Mouse (Mus musculus) cerebellum, postnatal 10 days (tissue): ENCODE results near the gene Galnt15.

ENCODE experiments used
- DNase-seq, 2 experiments: peaks; one replicate each; pipeline ENCODE4 v3.0.0; 2021; ENCODE audit warnings: mixed read lengths in 2 of 2

Gene Galnt15

DNA sequence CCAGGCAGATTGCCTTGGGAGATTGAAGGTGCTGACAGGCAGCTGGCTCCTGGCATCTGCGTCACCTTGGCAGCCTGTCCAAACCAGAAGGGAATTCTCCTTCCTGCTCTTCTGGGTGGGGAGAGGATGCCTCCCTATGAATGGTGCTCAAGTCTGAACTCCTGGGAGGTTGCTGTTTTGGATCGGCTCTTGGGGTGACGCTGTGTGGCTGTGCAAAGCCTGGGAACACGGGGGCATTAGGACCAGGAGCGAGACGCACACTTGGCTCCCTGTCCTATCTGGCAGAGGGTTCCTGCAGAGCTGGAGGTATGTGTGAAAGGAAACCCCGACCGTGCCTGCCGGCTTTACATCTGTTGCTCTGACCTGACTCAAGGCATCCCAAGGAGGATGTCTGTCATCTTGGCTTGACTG is at the start of gene Galnt15:
Gene Galnt15, plus strand, starts transcription at position 309 of the 411 bp plus-strand sequence.
- peak; percentile 92 to 94 for DNase-seq

DNA sequence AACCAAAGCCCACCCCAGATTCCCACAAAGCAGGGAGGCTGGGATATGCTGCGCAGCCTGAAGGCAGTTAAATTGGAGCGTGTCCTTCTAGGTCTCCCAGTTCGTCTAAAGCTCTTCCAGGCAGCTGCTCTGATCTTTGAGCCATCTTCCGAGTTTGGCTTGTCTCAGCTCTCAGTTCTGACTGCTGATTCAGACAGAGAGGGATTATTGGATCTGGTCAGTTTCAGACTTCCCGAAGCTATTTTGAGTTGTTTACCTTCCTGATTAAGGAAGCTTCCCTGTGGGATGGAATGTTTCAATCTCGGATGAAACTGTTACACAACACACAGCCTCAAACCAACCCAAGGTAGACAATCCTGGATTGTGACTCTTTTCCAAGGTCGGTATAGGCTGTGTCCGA is 34.8 kb upstream of the Galnt15 start:
- DNase-seq = no peak

DNA sequence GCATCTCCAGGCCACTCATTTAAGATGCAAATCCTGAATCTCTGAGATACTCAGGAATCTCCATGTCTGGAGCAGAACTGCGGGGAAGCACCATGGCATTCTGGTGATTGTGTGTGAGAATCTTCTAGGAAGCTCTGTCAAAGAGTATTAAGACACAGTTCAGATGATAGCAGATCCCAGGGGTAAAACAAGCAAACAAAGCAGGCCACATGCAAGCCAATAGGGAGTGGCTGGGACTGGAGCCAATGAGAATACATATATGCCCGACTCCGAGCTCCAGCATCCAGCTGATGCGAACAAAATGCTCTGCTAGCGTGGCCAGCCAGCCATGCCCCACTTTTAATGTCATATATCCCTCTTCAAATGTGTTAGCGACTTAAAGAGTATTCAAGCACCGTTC is 27.8 kb upstream of the Galnt15 start:
- no peak for DNase-seq

DNA sequence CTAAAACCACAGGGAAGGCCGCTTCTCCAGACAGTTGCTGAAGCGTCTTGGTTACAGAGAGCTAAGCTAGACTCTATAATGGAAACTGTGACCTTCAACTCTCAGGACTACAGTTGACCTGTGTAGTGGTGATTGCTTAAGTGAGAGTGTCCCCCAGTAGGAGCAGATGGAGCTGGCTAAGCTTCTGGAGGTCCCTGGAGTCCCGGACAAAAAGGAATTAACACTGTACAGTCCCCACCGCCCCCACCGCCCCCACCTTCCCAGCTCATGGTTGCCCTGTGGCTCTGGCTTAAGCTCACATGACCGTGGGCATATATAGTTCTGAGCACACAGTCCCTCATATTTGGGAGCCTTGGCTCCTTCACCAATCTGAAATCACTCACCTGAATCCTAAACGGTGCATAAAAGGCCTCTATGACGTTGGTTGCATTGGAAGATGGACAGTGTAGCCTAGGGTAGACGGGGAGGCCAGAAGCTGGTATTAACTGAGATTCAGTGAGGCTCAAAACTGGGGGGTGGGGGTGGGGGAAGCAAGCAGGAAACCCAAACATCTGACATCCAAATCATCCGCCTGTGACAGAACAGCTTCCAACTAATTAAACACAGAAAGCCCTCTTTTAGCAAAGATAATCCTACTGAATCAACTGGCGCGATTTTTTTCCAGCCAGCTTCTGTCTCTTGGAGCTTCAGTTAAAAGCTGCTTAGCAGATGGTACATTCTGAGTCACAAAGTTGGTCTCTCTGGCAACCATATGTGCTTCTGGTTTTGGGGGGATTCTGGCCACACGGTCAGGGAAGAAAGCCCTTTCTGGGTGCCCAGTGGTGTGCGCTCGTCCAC is 26.1 kb upstream of the Galnt15 start:
- peak; percentile 38 to 47 for DNase-seq

DNA sequence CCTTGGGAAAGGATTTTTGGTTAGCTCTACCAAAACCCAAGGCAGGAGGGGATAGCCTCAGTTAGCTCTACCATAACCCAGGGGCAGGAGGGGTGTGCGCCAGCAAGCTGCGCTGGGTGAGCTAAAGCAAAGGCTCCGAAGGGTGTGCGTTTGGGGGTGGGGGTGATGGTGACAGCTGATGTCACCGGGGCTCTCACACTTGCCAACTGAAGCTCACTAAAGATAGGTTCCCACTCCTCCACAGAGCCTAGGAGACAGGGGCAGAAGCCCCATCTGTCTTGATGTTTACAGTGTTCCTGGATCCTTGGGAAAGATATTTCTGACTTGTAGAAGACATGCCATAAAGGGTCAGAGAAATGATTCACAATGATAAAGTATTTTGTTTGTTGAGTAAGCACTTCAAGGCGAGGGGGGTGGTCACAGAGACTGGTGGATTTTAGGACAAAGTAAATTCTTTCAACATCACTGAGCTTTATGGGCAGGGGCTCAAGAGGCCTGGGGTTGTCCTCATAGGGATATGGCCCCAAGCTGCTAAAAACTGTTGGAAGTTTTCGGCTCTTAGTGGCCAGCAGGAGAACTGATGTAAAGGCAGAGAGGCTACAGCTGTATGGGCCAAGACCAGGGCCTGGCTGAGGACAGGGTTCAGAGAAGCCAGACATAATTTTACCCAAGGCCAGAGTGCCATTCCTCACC is 24.7 kb upstream of the Galnt15 start:
- DNase-seq = peak in 1 of 2 experiments; percentile 48

DNA sequence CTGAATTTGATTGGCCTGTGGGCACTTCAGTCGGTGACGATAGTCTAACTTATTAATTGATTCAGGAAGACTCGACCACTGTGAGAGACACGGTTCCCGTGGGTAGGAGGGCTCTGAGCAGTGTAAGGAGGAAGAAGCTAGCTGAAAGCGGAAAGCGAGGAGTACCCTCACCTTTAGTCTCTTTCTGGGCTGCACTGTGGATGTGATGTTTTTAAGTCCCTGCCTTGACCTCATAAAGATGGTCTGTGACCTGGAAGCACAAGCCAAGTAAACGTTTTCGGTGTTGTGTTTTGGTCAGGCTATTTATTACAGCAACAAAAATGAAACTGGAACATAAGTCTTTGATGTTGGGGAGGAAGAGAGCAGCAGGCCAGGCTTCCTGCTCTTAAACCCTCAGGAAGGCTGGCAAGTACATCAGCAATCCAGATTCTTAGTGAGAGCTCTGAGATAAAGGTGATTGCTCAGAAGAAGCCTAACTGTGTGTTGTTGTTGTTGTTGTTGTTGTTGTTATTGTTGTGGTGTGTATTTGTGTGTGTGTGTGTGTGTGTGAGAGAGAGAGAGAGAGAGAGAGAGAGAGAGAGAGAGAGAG is 23.0 kb upstream of the Galnt15 start:
- no peak for DNase-seq

GRCm38 (mm10) chr14:32007654-32008335 is 21.0 kb upstream of the Galnt15 start:
- DNase-seq = no peak

- no peak for DNase-seq
These were observed 19.1 kb upstream of the Galnt15 start for GRCm38 (mm10) chr14:32009715-32010114.

DNA sequence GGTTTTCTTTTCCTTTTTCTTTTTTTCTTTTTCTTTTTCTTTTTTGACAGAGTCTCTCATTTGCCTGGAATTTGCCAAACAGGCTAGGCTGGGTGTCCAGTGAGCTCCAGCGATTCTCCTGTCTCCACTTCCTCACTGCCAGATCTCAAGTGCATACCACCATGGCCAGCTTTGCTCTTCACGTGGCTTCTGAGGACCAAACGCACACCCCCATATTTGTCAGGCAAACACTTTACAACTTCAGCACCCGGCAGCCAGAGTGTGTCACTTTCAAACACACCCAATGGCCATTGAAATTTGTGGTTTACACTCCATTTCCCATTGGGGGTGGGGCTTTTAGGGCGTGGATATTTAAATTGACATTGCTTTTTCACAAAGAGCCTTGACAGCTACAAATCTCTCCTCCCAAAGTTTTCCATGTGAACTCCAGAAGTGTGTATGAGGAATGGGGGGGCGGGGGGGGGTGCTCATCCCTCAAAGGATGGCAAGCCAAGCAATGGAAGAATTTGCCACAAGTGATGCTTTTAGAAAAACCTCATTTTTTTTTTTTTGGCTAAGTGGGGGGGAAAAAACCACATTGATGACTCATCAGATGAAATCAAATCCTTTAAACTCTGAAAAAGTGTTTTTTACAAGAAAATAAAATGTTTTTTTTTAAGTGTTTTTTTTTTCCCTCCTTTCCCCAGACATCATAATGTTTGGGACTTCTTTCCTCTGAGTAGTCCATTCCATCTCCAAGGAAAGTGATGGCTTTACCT is 17.1 kb upstream of the Galnt15 start:
- DNase-seq = no peak

DNA sequence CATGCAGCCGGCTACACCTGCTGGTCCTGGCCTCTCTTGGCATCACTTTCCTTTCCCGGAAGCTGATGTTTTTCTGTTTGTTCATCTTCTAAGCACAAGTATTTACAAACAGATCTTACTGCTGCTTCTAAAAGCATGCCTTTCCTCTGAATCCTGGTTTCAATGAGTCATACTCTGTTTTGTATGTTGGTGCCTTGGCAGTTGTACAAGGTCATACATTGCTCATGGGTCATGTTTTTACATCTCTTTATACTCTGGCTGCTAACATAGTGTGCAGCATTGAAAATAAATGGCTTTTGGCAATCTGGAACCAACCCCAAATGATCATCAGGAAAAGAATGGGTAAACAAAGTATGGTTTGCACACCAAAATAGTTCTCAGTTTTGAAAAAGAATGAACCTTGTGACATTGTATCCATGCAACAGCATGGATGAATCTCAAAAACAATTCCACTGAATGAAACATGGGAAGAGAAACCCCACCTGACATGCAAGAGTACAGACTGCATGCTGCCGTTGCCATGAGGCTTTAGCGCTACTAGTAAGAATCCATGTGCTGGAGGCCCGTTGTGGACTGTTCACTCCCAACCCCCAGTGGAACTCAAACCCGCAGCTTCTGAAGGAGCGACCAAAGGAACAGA is 13.5 kb upstream of the Galnt15 start:
- DNase-seq = no peak

- no peak for DNase-seq
These were observed 12.3 kb upstream of the Galnt15 start for GRCm38 (mm10) chr14:32016466-32016865.

- peak; percentile 71 to 78 for DNase-seq
These were observed 11.9 kb upstream of the Galnt15 start for GRCm38 (mm10) chr14:32016921-32017320.

DNA sequence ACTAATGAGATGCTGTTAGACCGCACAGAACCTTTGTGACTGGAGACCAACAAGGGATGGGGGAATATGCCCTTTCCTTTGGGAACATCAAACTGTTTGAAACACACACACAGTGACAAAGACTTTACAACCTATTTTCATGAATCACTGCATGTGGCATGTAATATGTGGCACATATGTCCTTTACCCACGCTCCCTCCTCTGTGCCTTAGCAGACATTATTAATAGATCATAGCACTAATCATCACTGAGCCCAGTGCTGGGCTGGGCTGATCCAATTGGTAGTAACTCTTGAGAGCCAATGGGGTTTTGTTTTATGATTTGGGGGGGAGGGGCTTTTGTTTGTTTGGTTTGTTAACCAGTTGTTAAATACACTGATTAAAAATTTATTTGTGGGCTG is 11.3 kb upstream of the Galnt15 start:
- DNase-seq = no peak

GRCm38 (mm10) chr14:32019091-32019490 is 9.7 kb upstream of the Galnt15 start:
- no peak for DNase-seq

GRCm38 (mm10) chr14:32021967-32022366 is 6.8 kb upstream of the Galnt15 start:
- DNase-seq = no peak

GRCm38 (mm10) chr14:32022450-32022849 is 6.3 kb upstream of the Galnt15 start:
- no peak for DNase-seq

DNA sequence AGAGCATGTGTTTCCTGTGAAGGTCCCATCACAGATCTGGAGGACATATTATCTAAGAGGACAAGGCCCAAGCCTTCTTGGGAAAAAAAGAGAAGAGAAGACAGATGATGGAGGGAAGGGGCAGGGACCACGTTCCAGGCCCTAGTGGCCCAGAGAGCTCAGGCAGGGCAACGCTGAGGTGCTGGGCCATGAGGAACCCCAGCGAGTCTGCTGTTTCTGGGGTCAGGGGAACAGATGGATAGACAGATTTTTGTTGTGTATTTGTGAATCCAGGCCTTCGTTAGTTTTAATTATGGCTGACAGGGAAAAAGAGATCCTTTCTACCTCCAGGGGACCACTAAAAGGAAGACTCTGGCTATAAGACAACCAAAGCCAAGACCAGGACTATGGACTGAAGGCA is 4.9 kb upstream of the Galnt15 start:
- no peak for DNase-seq

- DNase-seq = no peak
These were observed 1.6 kb upstream of the Galnt15 start for GRCm38 (mm10) chr14:32027218-32027617.

DNA sequence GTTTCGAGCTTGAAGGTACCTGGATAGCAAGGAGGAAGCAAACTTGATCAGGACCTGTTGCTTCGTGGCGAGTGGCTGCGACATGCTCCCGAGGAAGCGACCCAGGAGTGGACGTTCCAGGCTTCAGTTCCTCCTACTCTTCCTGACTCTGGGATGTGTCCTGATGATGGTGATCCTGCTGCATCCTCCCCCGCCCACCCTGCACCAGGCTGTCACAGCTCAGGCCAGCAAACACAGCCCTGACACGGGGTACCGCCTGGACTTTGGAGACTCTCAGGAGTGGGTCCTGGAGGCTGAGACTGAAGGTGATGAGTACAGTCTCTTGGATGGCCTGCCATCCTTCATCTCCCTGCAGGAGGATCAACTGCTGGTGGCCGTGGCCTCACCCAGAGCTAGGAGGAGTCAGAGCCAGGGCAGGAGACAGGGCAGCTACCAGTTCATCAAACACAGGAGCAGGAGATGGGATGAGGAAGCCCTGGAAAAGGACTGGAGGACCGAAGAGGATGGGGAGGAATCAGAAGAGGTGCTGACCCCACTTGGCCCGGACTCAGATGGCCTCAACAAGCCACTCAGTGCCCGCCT is 713 bp downstream of the Galnt15 start:
- peak; percentile 39 to 62 for DNase-seq

DNA sequence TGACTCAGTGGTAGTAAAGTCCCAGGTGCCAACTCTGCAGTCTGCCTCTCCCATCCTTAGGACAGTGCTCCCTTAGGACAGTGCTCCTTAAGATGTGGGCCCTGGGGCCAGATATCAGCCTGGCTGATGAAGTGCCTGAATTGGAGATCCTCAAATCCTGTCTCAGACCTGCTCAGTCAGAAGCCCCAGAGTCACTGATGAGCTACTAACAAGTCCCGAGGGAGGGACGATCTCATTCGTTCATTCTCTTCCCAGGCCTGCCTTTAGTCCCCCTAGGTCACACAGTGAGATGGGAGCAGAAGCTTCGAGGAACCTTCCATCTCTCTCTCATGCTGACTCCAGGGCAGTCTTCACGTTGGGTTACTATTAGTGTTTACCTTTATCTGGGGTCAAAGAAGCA is 1.3 kb downstream of the Galnt15 start:
- DNase-seq = peak in 1 of 2 experiments; percentile 31

DNA sequence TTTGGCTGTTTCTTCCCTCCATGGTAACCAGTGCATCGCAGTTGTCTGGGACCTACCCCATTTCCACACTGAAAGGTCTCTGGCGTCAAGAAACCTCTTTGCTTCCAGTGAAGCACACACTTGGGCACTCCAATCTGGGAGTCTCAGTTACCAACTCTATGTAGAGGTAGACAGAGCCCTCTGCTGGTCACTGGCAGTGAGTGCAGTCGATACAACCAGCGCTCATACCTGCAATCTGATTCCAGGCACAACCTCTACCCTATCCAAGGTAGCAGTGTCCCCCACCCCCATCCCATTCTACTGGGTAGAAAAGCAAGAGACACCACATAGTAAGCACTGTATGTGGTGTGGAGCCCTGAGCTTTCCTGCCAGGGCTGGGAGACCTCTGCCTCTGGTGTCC is 3.7 kb downstream of the Galnt15 start:
- peak; percentile 87 to 90 for DNase-seq

GRCm38 (mm10) chr14:32036482-32036881 is 7.7 kb downstream of the Galnt15 start:
- DNase-seq = no peak
